Mouse (Mus musculus): ENCODE measurements at regions not wholly inside any gene's neighbourhood (a gene's known extent, or its start where the extent isn't known, plus 50 kb on each side); places are given as distances from the start of the nearest gene placed in this dataset.

DNA sequence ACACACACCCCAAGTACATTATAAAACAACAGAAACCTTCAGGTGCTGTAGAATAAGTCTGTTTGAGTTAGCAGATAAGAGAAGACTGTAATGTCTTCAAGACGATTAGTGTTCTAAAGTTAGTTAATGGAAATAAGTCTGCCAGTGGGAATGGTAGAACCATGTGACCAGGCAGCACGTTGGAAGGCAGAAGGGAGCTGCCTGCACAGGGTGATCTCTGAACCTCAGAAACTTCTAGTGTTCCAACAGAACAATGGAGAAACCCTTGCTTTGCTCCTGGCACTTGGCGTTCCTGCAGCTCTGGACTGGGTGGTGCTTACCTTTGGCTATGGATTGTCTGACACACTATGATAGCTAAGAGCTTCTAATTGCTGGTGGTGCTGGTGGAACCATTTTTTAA lies 82.0 kb upstream of the Map3k1 start:
- DNase-seq: no peak
- intact Hi-C loops (cut with DNase I): no loop called here
- Histone ChIP-seq H3K79me2 (replicated peaks; ENCODE audit: control insufficient read depth, insufficient read depth, low read length) (no peaks in the 10 kb centered on the region), H3K4me3 (no peak overlapping the region), H3K36me3 (ENCODE audit: control insufficient read depth, insufficient read depth, low read length) (no peaks in the 10 kb centered on the region), H3K4me1 (ENCODE audit: control insufficient read depth, insufficient read depth, low read length) (peaks cover 2% of the 10 kb centered on the region), H3K27me3 (ENCODE audit: control insufficient read depth, insufficient read depth, low read length) (no peaks in the 10 kb centered on the region), H3K27ac (no peak overlapping the region), H3K9ac (ENCODE audit: low read depth, low read length) (no peak overlapping the region)
- WGBS: 43% methylated on average over 3 of the region's 3 CpGs
- TF ChIP-seq EP300 (IDR thresholded peaks at IDR 0.05; ENCODE audit: insufficient read depth, low read depth, low read length) (no peak), CTCF (IDR thresholded peaks at IDR 0.05) (no peak), POLR2A (IDR thresholded peaks at IDR 0.05; ENCODE audit: insufficient read depth, low read depth, low read length) (no peak)

DNA sequence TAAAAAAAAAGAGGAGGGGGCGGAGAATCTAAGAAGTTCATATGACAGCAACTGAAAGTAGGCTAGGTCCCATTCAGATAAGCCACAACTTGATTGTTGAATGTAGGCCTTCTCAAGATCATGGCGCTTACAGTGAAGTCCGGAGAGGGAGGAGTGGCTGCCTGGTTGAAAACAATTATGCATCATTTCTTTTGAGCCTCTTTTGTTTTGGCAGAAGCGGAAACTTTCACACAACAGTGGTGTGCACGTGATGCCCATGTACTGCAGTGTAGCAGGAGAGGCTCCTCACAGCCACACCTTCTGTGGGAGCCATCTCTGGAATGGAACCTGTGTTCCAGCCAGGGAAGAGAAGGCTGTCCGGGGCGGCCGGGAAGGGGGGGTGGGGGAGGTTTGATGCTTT lies 83.3 kb upstream of the Map3k1 start:
- Histone ChIP-seq H3K27ac (no peak overlapping the region), H3K4me3 (no peak overlapping the region), H3K9ac (ENCODE audit: low read depth, low read length) (no peak overlapping the region), H3K4me1 (ENCODE audit: control insufficient read depth, insufficient read depth, low read length) (peaks cover 2% of the 10 kb centered on the region), H3K36me3 (ENCODE audit: control insufficient read depth, insufficient read depth, low read length) (no peaks in the 10 kb centered on the region), H3K79me2 (replicated peaks; ENCODE audit: control insufficient read depth, insufficient read depth, low read length) (no peaks in the 10 kb centered on the region), H3K27me3 (ENCODE audit: control insufficient read depth, insufficient read depth, low read length) (no peaks in the 10 kb centered on the region)
- 89% methylated on average over 8 of the region's 8 CpGs for WGBS
- DNase-seq: no peak
- no peak for TF ChIP-seq EP300 (IDR thresholded peaks at IDR 0.05; ENCODE audit: insufficient read depth, low read depth, low read length)
- TF ChIP-seq CTCF (IDR thresholded peaks at IDR 0.05): no peak
- no peak for TF ChIP-seq POLR2A (IDR thresholded peaks at IDR 0.05; ENCODE audit: insufficient read depth, low read depth, low read length)
- intact Hi-C loops (cut with DNase I): no loop called here

DNA sequence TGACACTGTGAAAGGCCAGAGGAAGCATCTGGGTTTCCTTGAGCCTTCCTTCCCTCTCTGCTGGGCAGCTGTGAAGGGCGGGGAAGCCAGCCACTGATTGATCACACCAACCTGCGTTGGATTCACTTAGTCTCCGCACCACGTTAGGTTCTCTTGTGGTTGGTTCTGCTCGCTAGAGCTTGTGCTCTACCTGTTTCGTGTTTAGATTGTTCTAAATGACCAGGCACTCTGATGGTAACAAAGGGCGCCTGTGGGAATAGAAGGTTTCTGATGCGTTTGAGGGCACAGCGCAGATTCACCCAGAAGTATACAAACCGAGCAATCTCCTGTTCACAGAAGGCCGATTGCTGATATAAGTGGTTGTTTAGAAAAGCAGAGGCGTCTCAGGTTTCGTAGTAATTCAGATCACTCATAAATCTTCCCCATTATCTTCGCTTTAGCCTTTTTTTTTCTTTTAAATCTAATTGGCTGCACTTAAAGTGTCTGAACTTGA lies 84.5 kb upstream of the Map3k1 start:
- WGBS: 74% methylated on average over 14 of the region's 14 CpGs
- no peaks in the 10 kb centered on the region for H3K27me3 ChIP-seq (ENCODE audit: control insufficient read depth, insufficient read depth, low read length)
- TF ChIP-seq POLR2A (IDR thresholded peaks at IDR 0.05; ENCODE audit: insufficient read depth, low read depth, low read length): no peak
- TF ChIP-seq CTCF (IDR thresholded peaks at IDR 0.05): no peak
- no peak for TF ChIP-seq EP300 (IDR thresholded peaks at IDR 0.05; ENCODE audit: insufficient read depth, low read depth, low read length)
- peak in 1 of 2 experiments; percentile 24 for DNase-seq
- peaks cover 2% of the 10 kb centered on the region for H3K4me1 ChIP-seq (ENCODE audit: control insufficient read depth, insufficient read depth, low read length)
- no peaks in the 10 kb centered on the region for H3K36me3 ChIP-seq (ENCODE audit: control insufficient read depth, insufficient read depth, low read length)
- H3K79me2 ChIP-seq (replicated peaks; ENCODE audit: control insufficient read depth, insufficient read depth, low read length): no peaks in the 10 kb centered on the region
- no peak overlapping the region for H3K4me3 ChIP-seq
- intact Hi-C loops (cut with DNase I): no loop called here
- no peak overlapping the region for H3K9ac ChIP-seq (ENCODE audit: low read depth, low read length)
- H3K27ac ChIP-seq: no peak overlapping the region

DNA sequence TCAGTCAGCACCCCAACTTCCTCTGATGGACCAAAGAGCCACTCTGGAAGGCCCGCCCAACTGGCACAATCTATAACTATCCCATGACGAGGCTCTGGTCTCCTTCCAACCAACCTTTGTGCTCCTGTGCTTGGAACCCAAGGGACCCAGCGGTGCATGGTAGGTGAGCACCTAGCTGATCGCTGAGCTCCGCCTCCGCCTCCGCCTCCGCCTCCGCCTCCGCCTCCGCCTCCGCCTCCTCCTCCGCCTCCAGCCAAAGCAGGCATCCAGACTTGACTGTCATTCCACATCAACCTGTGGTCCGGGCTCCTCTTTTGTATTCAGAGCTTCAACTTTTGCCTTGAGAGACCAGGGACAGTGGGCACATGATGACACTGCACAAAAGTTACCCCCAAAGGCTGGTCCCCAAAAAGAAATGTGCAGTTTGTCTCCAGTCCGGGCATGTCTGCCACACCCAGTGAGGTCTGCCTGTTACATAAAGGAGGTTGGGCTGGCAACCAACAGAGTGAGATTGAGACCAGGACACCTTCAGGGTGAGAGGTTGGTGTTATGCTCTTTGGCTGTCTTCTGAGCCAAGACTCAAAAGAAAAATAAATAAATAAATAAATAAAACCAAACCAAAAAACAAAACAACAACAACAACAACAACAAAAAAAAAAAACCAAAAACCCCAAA lies 86.1 kb upstream of the Map3k1 start:
- 70% methylated on average over 15 of the region's 15 CpGs for WGBS
- H3K4me3 ChIP-seq: no peak overlapping the region
- H3K27ac ChIP-seq: no peak overlapping the region
- no peak overlapping the region for H3K9ac ChIP-seq (ENCODE audit: low read depth, low read length)
- peaks cover 2% of the 10 kb centered on the region for H3K4me1 ChIP-seq (ENCODE audit: control insufficient read depth, insufficient read depth, low read length)
- no peak for TF ChIP-seq CTCF (IDR thresholded peaks at IDR 0.05)
- TF ChIP-seq POLR2A (IDR thresholded peaks at IDR 0.05; ENCODE audit: insufficient read depth, low read depth, low read length): no peak
- TF ChIP-seq EP300 (IDR thresholded peaks at IDR 0.05; ENCODE audit: insufficient read depth, low read depth, low read length): no peak
- no peaks in the 10 kb centered on the region for H3K36me3 ChIP-seq (ENCODE audit: control insufficient read depth, insufficient read depth, low read length)
- no peaks in the 10 kb centered on the region for H3K79me2 ChIP-seq (replicated peaks; ENCODE audit: control insufficient read depth, insufficient read depth, low read length)
- DNase-seq: peak; percentile 53 to 59
- intact Hi-C loops (cut with DNase I): no loop called here
- no peaks in the 10 kb centered on the region for H3K27me3 ChIP-seq (ENCODE audit: control insufficient read depth, insufficient read depth, low read length)

DNA sequence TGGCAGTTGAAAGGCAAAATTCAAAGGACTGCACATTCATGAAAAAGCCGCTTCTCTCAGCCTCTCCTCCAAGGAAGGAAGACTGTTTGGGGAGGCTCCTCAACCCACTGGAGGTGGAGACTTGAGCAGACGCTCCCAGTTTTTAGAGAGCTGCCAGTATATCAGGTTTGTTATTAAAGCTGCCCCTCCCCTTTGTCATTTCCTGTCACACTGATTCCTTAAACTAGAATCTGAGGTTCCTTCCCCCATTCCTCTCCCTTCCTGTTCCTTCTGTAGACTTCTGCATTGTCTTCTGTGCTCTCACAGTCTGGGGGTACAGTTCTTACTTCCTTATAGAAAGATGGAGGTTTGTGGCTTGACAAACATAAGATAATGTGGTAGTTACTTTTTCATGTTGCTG lies 87.5 kb upstream of the Map3k1 start:
- H3K27me3 ChIP-seq (ENCODE audit: control insufficient read depth, insufficient read depth, low read length): no peaks in the 10 kb centered on the region
- H3K36me3 ChIP-seq (ENCODE audit: control insufficient read depth, insufficient read depth, low read length): no peaks in the 10 kb centered on the region
- H3K4me1 ChIP-seq (ENCODE audit: control insufficient read depth, insufficient read depth, low read length): peaks cover 2% of the 10 kb centered on the region
- no peak overlapping the region for H3K4me3 ChIP-seq
- intact Hi-C loops (cut with DNase I): no loop called here
- H3K9ac ChIP-seq (ENCODE audit: low read depth, low read length): no peak overlapping the region
- TF ChIP-seq CTCF (IDR thresholded peaks at IDR 0.05): no peak
- no peak for TF ChIP-seq POLR2A (IDR thresholded peaks at IDR 0.05; ENCODE audit: insufficient read depth, low read depth, low read length)
- TF ChIP-seq EP300 (IDR thresholded peaks at IDR 0.05; ENCODE audit: insufficient read depth, low read depth, low read length): no peak
- H3K27ac ChIP-seq: no peak overlapping the region
- WGBS: 23% methylated on average over 2 of the region's 2 CpGs
- DNase-seq: peak in 1 of 2 experiments; percentile 17
- no peaks in the 10 kb centered on the region for H3K79me2 ChIP-seq (replicated peaks; ENCODE audit: control insufficient read depth, insufficient read depth, low read length)

DNA sequence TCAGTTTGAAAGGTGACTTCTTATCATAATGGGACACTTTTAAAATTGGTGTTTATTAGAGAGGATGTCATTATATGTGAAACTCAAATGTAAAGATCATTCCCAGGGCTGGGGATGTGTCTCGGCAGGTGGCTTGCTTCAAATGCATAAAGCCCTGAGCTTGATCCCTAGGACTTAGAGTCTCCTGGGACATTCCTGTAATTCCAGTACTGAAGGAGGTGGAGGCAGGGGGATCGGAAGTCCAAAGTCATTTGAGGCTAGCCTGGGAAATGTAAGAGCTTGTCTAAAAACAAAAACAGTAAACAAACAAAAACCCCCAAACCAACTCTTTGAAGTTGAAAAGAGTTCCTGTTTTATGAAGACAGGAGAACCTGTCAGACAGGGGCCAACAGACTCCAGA lies 94.6 kb upstream of the Map3k1 start:
- Histone ChIP-seq H3K9ac (ENCODE audit: low read depth, low read length) (no peak overlapping the region), H3K4me3 (no peak overlapping the region), H3K4me1 (ENCODE audit: control insufficient read depth, insufficient read depth, low read length) (peaks cover 3% of the 10 kb centered on the region), H3K79me2 (replicated peaks; ENCODE audit: control insufficient read depth, insufficient read depth, low read length) (no peaks in the 10 kb centered on the region), H3K27ac (no peak overlapping the region), H3K36me3 (ENCODE audit: control insufficient read depth, insufficient read depth, low read length) (no peaks in the 10 kb centered on the region), H3K27me3 (ENCODE audit: control insufficient read depth, insufficient read depth, low read length) (no peaks in the 10 kb centered on the region)
- WGBS: 81% methylated on average over 2 of the region's 2 CpGs
- intact Hi-C loops (cut with DNase I): no loop called here
- TF ChIP-seq POLR2A (IDR thresholded peaks at IDR 0.05; ENCODE audit: insufficient read depth, low read depth, low read length) (no peak), CTCF (IDR thresholded peaks at IDR 0.05) (no peak), EP300 (IDR thresholded peaks at IDR 0.05; ENCODE audit: insufficient read depth, low read depth, low read length) (no peak)
- DNase-seq: no peak

Data from heart, adult 2 months (tissue).